Mouse (Mus musculus): ENCODE measurements around the gene Cdkn3.
"Not testable (repeated sequence)": the region's sequence is repeated elsewhere in the genome, so short reads cannot be mapped to it uniquely, and the experiment has no call there.

The Cdkn3 gene

DNA sequence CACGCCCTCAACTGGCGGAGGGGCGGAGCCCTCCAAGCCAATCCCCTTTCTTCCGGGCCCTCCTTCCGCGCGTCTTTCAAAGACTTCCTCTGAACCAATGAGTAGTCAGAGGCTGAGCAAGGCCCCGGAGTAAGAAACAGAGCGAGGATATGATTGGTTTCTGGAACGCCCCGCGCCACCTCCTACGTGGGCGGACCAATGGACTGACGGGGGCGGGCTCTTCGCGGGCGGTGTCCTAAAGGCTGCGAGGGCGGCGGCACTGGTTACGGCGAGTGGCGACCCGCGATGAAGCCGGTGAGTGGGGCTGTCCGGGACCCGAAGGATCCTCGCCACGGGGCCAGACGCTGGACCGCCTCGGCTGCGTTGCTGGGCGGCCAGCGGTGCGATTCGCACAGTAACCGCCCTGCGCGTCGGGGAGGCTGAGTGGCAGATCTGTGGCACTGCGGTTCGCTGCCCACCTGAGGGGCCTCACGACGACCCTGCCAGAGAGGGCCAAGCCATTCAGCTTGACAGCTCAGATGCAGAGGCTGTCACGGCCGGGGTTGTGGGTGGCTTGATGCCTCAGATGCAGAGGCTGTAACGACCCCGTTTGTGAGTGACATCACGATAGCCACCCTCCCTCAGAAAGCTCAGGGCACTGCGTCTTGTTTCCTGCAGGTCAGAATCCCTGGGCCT lies at the start of gene Cdkn3:
TSS of gene Cdkn3 (plus strand) at position 187 of the 675 bp plus-strand sequence.
- in situ Hi-C loops (cut with MseI, MboI): no loop called here

DNA sequence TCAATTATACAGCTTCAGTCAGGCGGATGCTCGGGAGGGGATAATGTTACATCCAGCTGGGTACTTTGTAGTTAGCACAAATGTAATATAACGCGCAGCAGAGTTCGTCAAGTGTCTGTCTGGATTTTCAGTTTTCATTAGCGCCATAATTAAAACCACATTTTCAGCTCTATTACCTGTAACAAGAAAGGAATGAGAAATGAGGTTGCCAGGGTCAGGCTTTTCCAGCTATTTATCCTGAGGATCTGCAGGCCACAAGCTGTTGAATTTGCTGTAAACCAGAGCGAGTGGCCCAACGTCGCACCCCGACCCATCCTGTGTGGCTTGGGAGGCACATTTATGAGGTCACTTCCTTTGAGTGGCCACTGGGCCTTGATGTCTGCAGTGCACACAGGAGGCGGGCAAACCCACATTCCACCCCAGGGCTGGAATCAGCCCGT lies 41.8 kb upstream of the Cdkn3 start:
- in situ Hi-C loops (cut with MseI, MboI): loop anchor here in 1 of 2 experiments (25.0 kb wide), 2 partner anchors 331 to 731 kb away; partner anchors contain the start of genes Bmp4 and Gm15217

DNA sequence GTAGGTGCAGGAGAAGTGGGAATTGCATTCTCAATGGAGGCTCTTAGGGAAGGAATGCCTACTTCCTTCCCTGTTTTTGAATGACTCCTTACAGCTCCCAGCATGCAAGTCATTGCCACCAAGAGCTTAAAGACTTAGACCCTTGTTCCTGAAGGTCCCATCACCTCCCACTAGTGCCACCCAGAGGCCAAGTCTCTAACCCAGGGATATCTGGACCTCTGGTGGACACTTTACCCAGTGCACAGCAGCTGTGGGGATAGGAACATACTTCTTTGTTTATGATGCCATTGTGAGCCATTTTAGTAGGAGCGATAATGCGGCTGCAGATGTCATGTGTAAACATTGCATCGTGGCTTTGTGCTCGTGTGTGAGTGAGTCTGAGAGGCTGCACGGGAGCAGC lies 38.3 kb upstream of the Cdkn3 start:
- in situ Hi-C loops (cut with MseI, MboI): loop anchor here (10.0 to 25.0 kb wide), 3 partner anchors 335 to 735 kb away; partner anchors contain the start of genes Bmp4 (in 1 of the 2) and Gm15217 (in 1 of the 2)

DNA sequence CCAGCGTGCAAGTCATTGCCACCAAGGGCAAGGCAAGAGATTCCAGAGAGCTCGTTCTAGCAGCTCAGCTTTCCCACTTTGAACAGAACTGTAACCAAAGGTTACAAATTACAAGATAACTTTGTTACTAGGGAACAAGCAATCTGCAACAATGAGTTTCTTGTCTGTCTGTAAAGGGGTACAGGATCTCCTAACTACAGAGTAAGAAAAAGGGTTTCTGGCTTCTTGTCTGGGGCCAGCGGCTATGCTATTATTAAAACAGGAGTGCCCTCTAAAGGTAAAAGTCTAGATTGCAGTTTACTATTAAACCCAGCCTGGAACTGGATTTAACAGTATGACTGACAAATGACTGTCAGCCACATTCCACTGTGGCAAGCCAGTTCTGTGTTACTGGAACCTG lies 36.5 kb upstream of the Cdkn3 start:
- in situ Hi-C loops (cut with MseI, MboI): loop anchor here (10.0 to 25.0 kb wide), 3 partner anchors 337 to 737 kb away; partner anchors contain the start of genes Bmp4 (in 1 of the 2) and Gm15217 (in 1 of the 2)

DNA sequence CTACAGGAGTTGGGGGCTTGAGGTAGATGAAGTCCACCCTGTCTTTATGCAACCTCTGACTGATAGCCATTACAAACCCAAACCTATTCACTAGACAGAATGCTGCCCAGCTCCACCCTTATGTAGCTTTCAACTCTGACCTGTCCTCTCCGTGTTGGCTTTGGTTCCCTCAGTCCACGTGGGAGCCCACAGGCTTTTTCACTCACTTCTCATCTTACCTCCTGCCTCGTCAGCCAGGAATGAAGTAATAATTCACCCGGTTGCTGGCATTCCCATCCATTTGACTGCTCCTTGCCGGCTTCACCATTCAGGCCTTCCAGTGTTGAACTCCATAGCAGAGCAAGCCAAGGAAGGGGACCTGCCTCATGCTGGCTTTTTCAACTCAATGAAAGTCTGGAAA lies 35.4 kb upstream of the Cdkn3 start:
- in situ Hi-C loops (cut with MseI, MboI): loop anchor here (10.0 to 25.0 kb wide), 3 partner anchors 338 to 738 kb away; partner anchors contain the start of genes Bmp4 (in 1 of the 2) and Gm15217 (in 1 of the 2)

DNA sequence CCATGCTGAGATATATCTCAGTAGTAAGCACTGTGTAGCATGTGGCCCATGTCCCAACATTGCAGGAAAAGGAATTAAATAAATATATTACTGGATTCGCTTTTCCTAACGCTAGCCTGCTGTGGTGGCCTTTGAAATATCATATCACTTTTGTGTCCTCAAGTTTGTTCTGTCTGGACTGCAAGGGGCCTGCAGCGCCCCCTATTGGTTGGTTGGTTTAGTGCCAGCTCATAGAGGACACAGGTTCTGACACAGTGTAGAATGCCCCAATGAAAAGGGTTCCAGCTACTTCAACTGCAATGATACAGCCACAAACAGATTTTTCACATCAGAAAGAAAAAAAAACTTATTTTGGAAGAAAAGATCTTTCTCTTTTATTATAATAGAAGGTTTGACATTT lies 34.6 kb upstream of the Cdkn3 start:
- in situ Hi-C loops (cut with MseI, MboI): loop anchor here in 1 of 2 experiments (10.0 kb wide), 1 partner anchor 731 kb away; no protein-coding TSS in a partner anchor

DNA sequence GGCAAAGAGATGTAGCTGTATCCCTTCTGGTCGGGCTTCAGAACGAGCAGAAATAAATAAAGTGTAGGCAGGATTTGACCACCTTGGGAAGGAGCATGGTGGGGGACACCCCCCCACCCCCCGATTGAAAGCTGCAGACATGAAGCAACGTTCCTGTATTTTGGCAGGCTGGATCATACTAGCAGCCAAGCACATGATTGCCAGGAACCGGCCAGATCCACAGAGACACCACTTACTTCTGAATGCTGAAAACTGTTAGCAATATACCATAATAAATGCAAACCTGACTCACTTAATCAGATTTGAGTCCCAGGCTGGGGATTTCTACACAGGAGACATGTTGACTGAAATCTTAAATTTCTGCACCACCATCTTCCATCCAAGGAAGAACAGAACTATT lies 26.1 kb upstream of the Cdkn3 start:
- in situ Hi-C loops (cut with MseI, MboI): no loop called here

DNA sequence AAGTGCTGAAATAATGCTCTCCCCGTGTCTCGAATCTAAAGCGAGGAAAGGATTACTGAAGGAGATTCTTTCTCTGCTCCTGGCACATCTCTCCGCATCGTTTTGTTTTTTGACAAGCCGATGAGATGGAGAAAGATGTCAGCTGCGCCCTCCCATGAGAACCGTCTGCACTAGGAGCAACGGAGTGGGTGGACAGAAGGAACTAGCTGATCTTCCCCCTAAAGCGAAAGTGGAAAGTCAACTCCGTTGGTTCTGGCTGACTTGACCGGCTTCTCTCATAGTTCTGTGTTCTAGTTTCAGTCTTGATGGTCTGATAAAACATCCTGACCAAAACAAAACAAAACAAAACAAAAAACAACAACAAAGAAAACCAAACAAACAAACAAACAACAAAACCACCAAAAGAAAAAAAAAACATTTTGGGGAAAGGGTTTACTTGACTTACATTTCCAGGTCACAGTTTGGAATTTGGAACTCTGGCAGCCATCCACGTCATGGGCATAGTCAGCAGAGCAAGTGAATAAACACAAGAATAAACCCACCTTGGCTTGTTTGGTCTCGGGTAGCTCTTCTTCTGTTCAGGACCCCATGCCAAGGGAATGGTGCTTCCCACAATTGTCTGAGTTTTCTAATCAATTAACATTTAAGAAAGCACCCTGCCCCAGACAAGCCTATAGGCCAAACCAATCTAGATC lies 25.4 kb upstream of the Cdkn3 start:
- in situ Hi-C loops (cut with MseI, MboI): no loop called here

DNA sequence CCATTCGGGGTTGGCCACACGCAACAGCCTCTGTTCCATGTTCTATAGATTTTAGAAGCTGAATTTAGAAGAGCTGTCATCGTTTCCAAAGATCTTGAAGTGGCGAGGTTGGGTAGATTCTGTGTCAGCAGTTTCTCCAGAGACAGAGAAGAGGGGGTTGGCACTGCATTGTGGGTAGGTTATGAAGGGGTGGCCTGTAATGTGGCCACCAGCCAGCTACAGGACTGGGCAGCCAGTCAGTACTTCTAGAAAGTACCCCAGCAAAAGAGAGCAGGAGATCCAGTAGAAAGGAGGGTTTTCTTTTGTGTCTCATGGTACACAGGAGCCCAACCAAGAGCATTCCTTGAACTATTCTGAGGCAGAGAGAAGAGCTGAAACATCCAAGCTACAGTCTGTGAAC lies 24.0 kb upstream of the Cdkn3 start:
- in situ Hi-C loops (cut with MseI, MboI): no loop called here

DNA sequence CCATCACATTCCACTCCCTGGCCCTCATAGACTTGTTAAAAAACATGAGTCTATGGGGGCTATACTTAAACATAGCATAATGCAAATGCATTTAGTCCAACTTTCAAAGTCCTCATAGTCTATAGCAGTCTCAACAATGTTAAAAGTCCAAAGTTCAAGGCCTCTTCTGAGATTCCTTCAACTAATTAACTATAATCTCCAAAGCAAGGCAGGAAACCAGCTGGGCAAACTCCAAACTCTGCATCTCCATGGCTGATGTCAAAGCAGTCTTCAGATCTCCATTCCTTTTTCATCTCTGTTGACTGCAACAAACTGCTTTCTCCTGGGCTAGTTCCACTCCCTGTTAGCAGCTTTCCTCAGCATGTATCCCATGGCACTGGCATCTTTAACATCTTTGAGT lies 23.0 kb upstream of the Cdkn3 start:
- in situ Hi-C loops (cut with MseI, MboI): not testable (repeated sequence)

DNA sequence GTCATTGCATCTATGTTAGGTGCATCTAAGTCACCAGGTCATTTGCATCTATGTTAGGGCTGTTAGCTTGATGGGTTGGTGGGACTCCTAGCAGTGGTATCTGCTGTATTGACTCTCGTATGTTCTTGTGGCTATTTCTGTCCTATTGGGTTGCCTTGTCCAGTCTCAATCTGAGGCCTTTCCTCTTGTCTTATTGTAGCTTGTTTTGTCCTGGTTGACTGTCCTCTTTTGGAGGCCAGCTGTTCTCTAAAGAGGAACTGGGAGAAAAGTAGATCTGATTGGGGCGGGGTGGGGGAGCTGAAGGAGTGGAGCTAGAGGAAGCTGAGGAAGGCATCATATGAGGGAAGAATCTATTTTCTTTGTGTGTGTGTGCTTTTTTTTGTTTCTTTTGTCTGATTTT lies 17.7 kb upstream of the Cdkn3 start:
- in situ Hi-C loops (cut with MseI, MboI): no loop called here

DNA sequence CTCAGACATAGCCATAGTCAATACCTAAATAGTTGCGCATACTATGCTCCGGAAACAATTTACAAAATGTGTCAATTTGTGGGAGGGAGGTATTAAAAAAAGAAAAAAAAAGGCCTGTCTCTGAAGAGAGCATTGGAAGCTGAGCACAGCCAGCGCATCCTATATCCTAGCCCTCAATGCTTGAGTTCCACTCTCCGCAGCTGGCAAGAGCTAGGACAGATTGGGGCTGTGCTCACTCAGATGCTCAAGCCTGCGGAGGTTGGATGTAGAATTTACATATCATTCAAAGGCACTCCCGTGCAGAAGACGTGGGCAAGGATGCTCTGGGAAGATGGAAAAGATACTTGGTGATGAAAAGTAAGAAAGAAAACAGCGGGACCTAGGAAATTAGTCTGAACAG lies 14.9 kb upstream of the Cdkn3 start:
- in situ Hi-C loops (cut with MseI, MboI): no loop called here

DNA sequence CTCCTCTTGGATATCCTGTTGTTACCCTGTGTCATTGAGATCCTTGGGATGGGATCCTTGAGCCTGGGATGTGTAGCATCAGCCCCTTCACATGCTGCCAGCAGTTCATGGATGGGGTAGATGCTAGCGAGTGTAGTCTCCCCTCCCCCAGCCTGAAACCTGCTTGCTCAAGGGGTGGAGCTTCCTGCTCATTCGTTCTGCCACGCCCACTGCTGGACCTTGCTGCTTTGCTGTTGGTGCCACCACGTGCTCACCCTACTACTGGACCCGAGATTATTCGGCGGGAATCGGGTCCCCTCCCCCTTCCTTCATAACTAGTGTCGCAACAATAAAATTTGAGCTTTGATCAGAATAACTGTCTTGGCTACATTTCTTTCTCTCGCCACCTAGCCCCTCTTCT lies 6.0 kb upstream of the Cdkn3 start:
- in situ Hi-C loops (cut with MseI, MboI): not testable (repeated sequence)

DNA sequence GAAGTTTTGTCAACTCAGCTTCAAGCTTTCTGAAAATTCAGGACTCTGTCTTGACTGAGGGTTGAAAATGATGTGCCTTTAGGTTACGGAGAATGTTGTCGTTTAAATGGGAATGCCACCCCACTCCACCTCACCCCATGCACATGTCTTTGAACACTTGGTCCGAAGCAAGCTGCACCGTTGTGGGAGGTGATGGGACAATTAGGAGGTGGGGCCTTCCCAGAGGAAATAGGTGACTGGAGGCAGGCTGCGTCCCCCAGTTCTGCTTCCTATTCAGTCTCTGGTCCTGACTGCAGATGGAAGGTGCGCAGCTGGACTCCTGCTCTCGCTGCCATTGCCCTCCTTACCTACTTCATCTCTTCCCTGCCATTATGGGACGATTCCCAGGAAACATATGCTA lies 4.5 kb upstream of the Cdkn3 start:
- in situ Hi-C loops (cut with MseI, MboI): no loop called here

DNA sequence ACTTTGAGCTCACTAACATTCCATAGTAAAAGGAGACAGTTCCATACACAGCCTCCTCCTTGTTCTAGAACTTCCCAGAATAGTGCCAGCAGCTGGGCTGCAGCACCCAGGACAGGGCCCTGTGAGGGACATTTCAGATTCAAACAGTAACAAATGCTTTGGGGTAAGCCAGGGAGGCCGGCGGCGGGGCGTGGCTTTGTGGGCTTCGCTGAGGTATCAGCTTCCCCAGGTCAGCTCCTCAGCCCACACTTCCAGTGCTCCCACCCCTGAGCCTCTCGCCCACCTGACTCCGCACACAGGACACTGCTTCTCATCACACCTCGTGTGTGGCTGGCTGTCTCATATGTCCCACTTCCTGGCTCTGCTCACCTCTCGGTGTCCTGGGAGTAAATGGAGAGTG lies 2.6 kb upstream of the Cdkn3 start:
- in situ Hi-C loops (cut with MseI, MboI): no loop called here

DNA sequence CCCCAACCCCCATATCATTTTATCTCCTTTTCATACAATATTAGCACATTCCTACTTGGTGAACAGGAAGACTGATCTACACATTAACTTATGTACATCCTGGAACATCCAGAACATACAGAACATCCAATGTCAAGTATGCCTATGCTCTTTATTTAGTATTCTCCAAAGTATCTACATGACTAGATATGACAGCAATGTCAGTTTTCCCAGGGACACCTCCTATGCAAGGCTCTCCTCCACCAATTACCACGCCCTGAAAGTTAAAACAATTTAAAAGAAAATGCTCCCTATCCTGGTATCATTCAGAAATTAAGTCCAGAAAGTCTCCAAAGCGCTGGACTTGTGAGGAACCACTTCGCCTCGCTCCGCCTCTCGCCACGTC lies 379 bp upstream of the Cdkn3 start:
- in situ Hi-C loops (cut with MseI, MboI): no loop called here

DNA sequence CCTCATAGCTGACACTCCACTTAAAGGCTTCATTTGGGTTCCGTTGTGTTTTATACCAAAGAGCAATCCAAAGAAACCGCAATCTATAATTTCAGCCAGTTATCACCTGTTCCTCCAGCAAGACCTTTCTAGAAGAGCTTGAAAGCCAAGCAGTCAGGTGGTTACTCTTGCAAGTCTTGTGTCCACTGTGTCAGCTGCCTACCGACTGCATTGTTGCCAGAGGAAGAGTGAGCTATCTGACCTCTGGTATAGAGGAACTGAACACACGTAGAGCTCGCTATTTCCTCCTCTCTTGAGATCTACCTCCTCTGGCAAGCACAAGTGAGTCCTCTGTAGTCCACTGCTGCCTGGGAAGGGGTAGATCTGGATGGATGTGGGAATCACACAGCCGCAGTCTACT lies 845 bp downstream of the Cdkn3 start:
- in situ Hi-C loops (cut with MseI, MboI): no loop called here

DNA sequence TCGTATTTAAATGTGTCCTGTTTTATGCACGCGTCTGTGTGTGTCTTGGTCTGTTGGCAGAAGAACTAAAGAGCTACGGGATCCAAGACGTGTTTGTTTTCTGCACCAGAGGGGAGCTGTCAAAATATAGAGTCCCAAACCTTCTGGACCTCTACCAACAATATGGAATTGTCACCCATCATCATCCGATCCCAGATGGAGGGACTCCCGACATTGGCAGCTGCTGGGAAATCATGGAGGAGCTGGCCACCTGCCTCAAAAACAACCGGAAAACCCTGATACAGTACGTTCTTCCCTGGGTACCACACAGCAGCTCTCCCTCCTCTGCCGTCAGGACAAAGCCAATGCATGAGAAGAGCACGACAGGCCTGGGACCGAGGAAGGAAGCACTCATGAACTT lies 6.8 kb downstream of the Cdkn3 start:
- in situ Hi-C loops (cut with MseI, MboI): no loop called here

DNA sequence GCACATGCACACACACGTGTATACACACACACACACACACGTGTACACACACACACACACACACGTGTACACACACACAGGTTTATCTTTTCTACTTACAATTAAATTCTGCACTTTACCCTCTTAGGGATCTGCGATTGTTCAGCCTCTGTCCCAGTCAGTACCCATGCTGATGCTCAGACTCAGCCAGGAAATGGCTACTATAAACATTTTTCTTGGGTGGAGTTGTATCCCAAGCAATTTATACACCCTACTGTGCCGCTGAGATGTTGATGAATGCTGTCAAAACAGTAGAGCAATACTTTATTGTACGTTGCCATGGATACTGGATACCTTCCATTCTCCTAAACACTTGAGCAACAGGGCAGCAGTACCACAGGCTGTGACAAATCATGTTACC lies 9.7 kb downstream of the Cdkn3 start:
- in situ Hi-C loops (cut with MseI, MboI): no loop called here

DNA sequence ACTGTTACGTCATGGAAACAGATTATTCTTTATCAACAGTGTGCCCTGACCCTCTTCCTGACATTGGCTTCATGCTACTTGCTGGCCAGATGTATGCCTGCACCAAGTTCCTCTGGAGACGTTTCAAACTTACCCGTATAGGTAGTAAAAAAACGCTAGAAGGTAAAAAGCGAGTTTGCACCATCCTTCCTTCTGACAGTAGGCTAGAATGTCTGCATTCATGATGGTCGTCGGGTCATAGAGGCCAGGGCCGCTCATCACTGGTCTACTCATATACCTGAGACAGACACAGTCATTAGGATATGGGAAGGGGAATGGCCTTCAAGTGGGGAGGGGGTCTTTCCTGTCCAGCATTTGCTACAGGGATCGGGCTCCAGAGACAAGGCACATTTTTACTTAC lies 18.4 kb downstream of the Cdkn3 start:
- in situ Hi-C loops (cut with MseI, MboI): no loop called here

DNA sequence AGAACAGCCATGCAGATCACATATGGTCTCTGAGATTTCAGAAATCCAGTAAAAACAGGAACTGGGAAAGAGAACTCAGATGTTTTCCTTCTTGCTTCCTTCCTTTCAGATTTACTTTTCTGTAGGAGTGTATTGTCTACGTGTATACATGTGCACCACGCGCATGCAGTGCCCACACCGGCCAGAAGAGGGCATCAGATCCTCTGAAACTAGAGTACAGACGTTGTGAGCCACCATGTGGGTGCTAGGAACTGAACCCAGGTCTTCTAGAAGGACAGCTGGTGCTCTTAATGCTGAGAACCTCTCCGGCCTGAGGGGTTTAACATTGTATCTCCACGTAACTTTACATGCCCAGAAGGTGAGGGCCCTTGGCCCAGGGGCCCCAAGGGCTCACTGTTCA lies 18.9 kb downstream of the Cdkn3 start:
- in situ Hi-C loops (cut with MseI, MboI): no loop called here

DNA sequence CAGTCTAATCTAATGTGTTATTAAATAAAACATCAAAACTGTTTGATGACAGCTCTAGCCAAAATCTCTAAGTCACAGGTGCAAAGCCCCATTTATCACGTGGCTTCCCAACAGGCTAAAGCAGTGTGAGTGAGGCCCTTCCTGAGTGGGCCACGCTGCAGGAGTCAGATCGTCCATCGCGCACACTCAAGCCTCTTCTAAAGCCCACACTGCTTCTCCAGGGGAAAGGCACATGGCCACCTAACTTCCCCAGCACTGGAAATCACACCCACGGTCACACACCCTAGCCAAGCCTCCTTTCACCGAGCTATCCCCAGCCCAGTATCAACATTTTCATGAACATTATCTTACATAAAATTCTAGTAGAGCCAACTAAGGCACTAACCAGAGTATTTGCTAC lies 20.7 kb downstream of the Cdkn3 start:
- in situ Hi-C loops (cut with MseI, MboI): no loop called here

All from mouse trophoblast stem cell (cell line).